In the genomic region with DNA sequence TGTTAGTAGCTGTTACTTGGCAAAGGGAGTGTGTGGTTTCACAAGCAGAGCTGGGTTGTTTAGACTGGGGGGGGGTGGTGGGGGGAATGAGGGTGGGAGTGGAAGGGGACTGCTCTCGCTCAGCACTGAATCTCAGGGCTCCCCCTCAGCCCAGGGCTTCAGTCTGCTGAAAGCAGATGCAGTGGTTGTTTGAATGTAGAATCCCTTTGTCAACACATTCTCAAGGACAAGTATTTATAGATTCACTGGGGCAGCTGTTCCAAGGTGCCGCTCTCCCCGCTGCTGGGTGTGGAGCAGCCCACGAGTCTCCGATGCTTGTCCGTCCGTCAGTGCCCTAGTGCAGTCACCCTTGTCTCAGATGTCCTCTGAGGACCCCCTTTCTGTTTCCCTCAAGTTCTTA, we compare ENCODE assay signal across 22 mouse cellular contexts. TPM values are rescaled to one million over a fixed set of nuclear protein-coding genes. Genes with fewer than 3 reads are reported as not detected.
DNase-seq lines count a peak whose midpoint lies in the region; ATAC-seq and TF ChIP-seq lines count a peak whose summit lies in the region.
"Had no signal": no experiment of that assay in that cellular context is flagged by ENCODE, and none has a peak within 500 bp of the region (broad histone marks: within the 10 kb centered on the region; RNA-seq: fewer than 3 reads in every experiment).

No protein-coding gene starts in this region.

- 0 out of 2 replicates have a peak, but pooled peaks cover 8% of the 10 kb centered on the region for H3K27me3 ChIP-seq in heart, embryonic 13.5 days (replicated peaks)
- no peaks in the 10 kb centered on the region for H3K27me3 ChIP-seq in hindbrain, embryonic 10.5 days (ENCODE audit: insufficient read depth, poor library complexity, severe bottlenecking)
- no peaks in the 10 kb centered on the region for H3K27me3 ChIP-seq in hindbrain, embryonic 14.5 days (ENCODE audit: control insufficient read depth, insufficient read depth, low read length)
- H3K27me3 ChIP-seq in stomach, postnatal 0 days (ENCODE audit: control insufficient read depth, insufficient read depth, low read length): no peaks in the 10 kb centered on the region
- H3K27me3 ChIP-seq: forebrain, embryonic 13.5 days; hindbrain, embryonic 15.5 days; kidney, embryonic 15.5 days had no signal

- 49% methylated on average over 7 of the region's 7 CpGs for WGBS in heart, embryonic 13.5 days
- WGBS in hindbrain, embryonic 10.5 days: 92% methylated on average over 7 of the region's 7 CpGs
- WGBS in hindbrain, embryonic 14.5 days: 92% methylated on average over 7 of the region's 7 CpGs
- 75% methylated on average over 7 of the region's 7 CpGs for WGBS in stomach, postnatal 0 days

- no peak overlapping the region for H3K4me3 ChIP-seq in heart, embryonic 13.5 days
- H3K4me3 ChIP-seq in hindbrain, embryonic 10.5 days: no peak overlapping the region
- H3K4me3 ChIP-seq in hindbrain, embryonic 14.5 days (replicated peaks; ENCODE audit: low read length): no peak overlapping the region
- H3K4me3 ChIP-seq in stomach, postnatal 0 days (ENCODE audit: low read depth, low read length): no peak overlapping the region
- H3K4me3 ChIP-seq: embryonic facial prominence, embryonic 10.5 days; forebrain, embryonic 13.5 days; hindbrain, embryonic 15.5 days; kidney, embryonic 15.5 days had no signal

- ATAC-seq in frontal cortex, adult (ENCODE audit: low TSS enrichment): peak; percentile 24; the same call in 1 of the 2 replicates
- ATAC-seq in heart, embryonic 13.5 days (ENCODE audit: extremely low read depth, insufficient number of reproducible peaks, low FRiP score, low TSS enrichment): no peak
- no peak for ATAC-seq in hindbrain, embryonic 14.5 days (ENCODE audit: low FRiP score)
- ATAC-seq in stomach, postnatal 0 days (ENCODE audit: low FRiP score, low TSS enrichment): no peak
- ATAC-seq: CD4-positive, CD25-positive, alpha-beta regulatory T cell, adult 4 months; forebrain, embryonic 13.5 days; forebrain, postnatal 0 days; intestine, embryonic 16.5 days had no signal

- no peak for TF ChIP-seq CTCF in stomach, postnatal 0 days (IDR thresholded peaks at IDR 0.05; ENCODE audit: low read depth)

- no peak for DNase-seq in frontal cortex, postnatal 10 days (ENCODE audit: low spot score in 2 of 2)
- no peak for DNase-seq in heart, adult 18-20 months
- no peak for DNase-seq in hindbrain, embryonic 10.5 days (ENCODE audit: low spot score)
- no peak for DNase-seq in hindbrain, embryonic 14.5 days (ENCODE audit: low spot score)
- DNase-seq in stomach, postnatal 0 days (ENCODE audit: low spot score): no peak
- DNase-seq: adrenal gland, postnatal 10 days; B cell, adult 2 months; cerebellum, adult 18-20 months; cerebellum, postnatal 10 days; forebrain, postnatal 0 days; gastrocnemius, postnatal 36 days; heart, adult 11 months; kidney, adult 2 months had no signal

- TF ChIP-seq EP300 in stomach, postnatal 0 days (optimal IDR thresholded peaks at IDR 0.05): no peak

- H3K4me2 ChIP-seq in heart, embryonic 13.5 days: no peak overlapping the region
- H3K4me2 ChIP-seq in hindbrain, embryonic 14.5 days (replicated peaks): no peak overlapping the region
- H3K4me2 ChIP-seq in stomach, postnatal 0 days (replicated peaks; ENCODE audit: low read depth): no peak overlapping the region
- H3K4me2 ChIP-seq: forebrain, embryonic 13.5 days; hindbrain, embryonic 15.5 days; kidney, embryonic 15.5 days had no signal

- no peaks in the 10 kb centered on the region for H3K9me3 ChIP-seq in heart, embryonic 13.5 days
- no peaks in the 10 kb centered on the region for H3K9me3 ChIP-seq in hindbrain, embryonic 10.5 days
- H3K9me3 ChIP-seq in hindbrain, embryonic 14.5 days (ENCODE audit: control insufficient read depth, low read length): no peaks in the 10 kb centered on the region
- H3K9me3 ChIP-seq in stomach, postnatal 0 days (ENCODE audit: control insufficient read depth, low read length): no peaks in the 10 kb centered on the region
- H3K9me3 ChIP-seq: embryonic facial prominence, embryonic 10.5 days; forebrain, embryonic 13.5 days; hindbrain, embryonic 15.5 days; kidney, embryonic 15.5 days had no signal

- peaks cover 51% of the 10 kb centered on the region for H3K4me1 ChIP-seq in heart, embryonic 13.5 days
- H3K4me1 ChIP-seq in hindbrain, embryonic 10.5 days (replicated peaks): peaks cover 58% of the 10 kb centered on the region
- H3K4me1 ChIP-seq in hindbrain, embryonic 14.5 days (replicated peaks; ENCODE audit: control insufficient read depth, insufficient read depth, low read length): peaks cover 46% of the 10 kb centered on the region
- no peaks in the 10 kb centered on the region for H3K4me1 ChIP-seq in stomach, postnatal 0 days (replicated peaks; ENCODE audit: control insufficient read depth, insufficient read depth)
- H3K4me1 ChIP-seq: kidney, embryonic 15.5 days had no signal

- H3K27ac ChIP-seq in heart, embryonic 13.5 days (replicated peaks): peak overlapping the region; percentile 70
- H3K27ac ChIP-seq in hindbrain, embryonic 10.5 days: 0 out of 2 replicates have a peak overlapping the region, but pooled peaks have one; percentile 29
- no peak overlapping the region for H3K27ac ChIP-seq in hindbrain, embryonic 14.5 days
- H3K27ac ChIP-seq in stomach, postnatal 0 days (replicated peaks): no peak overlapping the region
- H3K27ac ChIP-seq: embryonic facial prominence, embryonic 10.5 days; forebrain, embryonic 13.5 days; hindbrain, embryonic 15.5 days; kidney, embryonic 15.5 days had no signal

- H3K9ac ChIP-seq in heart, embryonic 13.5 days: no peak overlapping the region
- H3K9ac ChIP-seq in hindbrain, embryonic 14.5 days: no peak overlapping the region
- no peak overlapping the region for H3K9ac ChIP-seq in stomach, postnatal 0 days (ENCODE audit: low read length)
- H3K9ac ChIP-seq: forebrain, embryonic 13.5 days; forebrain, postnatal 0 days; hindbrain, embryonic 15.5 days; kidney, embryonic 15.5 days had no signal

- H3K36me3 ChIP-seq in heart, embryonic 13.5 days: peaks cover 3% of the 10 kb centered on the region; the same call in 1 of the 2 replicates
- H3K36me3 ChIP-seq in hindbrain, embryonic 10.5 days: peaks cover 29% of the 10 kb centered on the region
- H3K36me3 ChIP-seq in hindbrain, embryonic 14.5 days (replicated peaks; ENCODE audit: control insufficient read depth, insufficient read depth): peaks cover 32% of the 10 kb centered on the region
- H3K36me3 ChIP-seq in stomach, postnatal 0 days (ENCODE audit: control insufficient read depth, insufficient read depth, low read length): no peaks in the 10 kb centered on the region
- H3K36me3 ChIP-seq: kidney, embryonic 15.5 days had no signal

RNA-seq across cellular contexts. Expression of gene Rab6b, which starts 29.7 kb away (rescaled TPM):
- polyA plus RNA-seq in heart, embryonic 13.5 days (2015; fragmentation: Nextera tagmentation; extraction: Ambion mirVana): 1.6 and 2.5 TPM in 2 replicates
- total RNA-seq in heart, adult 18-20 months (2021): 1 to 10 TPM; 1.2 to 1.8 TPM
- 17.0 and 29.0 TPM in 2 replicates for polyA plus RNA-seq in hindbrain, embryonic 10.5 days (2016; fragmentation: Nextera tagmentation; extraction: Ambion mirVana)
- 80.7 and 92.0 TPM in 2 replicates for polyA plus RNA-seq in hindbrain, embryonic 14.5 days (2014; fragmentation: Nextera tagmentation; extraction: Ambion mirVana)
- polyA plus RNA-seq in stomach, postnatal 0 days (2015; fragmentation: Nextera tagmentation; extraction: Ambion mirVana): 3.3 and 4.1 TPM in 2 replicates
- total RNA-seq: MEL had no signal

Comparison
In these comparisons a context has a peak if more than half of its experiments do, and no peak if none do; other contexts are left out.
1. H3K27ac ChIP-seq: peak in heart, embryonic 13.5 days (single experiment) and hindbrain, embryonic 10.5 days (single experiment); none in hindbrain, embryonic 14.5 days (single experiment) and stomach, postnatal 0 days (single experiment).